Mouse (Mus musculus) urinary bladder, adult 18-20 months (tissue): Measurements from ENCODE around the gene Chac2.
"Not testable (repeated sequence)": the region's sequence is repeated elsewhere in the genome, so short reads cannot be mapped to it uniquely, and the experiment has no call there.

Experiments
- DNase-seq, 2 experiments: peaks; one replicate each; pipeline ENCODE4 v3.0.0; 2022; ENCODE audit warnings: low spot score in 2 of 2, mixed read lengths in 2 of 2

The Chac2 gene

DNA sequence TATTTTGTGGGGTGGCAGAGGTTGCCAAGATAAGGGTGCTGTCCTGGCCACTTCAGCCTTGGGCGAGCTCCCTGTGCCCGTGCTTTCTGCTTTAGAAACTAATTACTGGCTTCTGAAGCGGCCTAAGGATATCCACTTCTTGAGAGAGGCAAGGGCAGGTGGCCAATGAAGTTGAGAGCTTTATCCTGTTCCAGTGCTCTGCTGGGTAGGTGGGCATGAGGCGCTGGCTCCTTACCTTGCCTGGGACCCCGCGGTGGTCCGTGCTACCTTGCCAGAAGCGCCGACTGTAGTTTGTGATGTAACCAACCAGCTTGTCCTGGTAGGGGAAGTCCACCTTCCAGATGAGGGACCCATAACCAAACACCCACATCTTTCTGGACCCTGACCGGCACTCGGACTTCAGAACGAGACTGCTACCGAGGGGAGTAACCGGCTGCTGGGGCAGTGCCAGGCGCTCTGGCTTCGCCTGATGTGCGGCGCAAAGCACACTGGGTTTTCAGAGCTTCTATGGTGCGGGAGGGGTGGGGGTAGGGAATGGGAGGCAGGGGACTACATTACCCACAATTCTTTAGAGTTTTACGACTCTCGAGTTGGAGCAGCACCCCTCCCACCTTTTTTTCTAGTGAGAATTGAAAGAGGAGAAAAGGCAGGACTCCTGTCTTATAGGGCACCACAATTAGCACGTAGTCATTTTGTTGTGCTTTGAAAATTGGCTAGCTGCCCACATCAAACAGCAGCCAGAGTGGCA lies at the start of gene Chac2:
TSS of gene Chac2 (minus strand) at position 474 of the 748 bp plus-strand sequence.
- peak; percentile 76 to 77 for DNase-seq

DNA sequence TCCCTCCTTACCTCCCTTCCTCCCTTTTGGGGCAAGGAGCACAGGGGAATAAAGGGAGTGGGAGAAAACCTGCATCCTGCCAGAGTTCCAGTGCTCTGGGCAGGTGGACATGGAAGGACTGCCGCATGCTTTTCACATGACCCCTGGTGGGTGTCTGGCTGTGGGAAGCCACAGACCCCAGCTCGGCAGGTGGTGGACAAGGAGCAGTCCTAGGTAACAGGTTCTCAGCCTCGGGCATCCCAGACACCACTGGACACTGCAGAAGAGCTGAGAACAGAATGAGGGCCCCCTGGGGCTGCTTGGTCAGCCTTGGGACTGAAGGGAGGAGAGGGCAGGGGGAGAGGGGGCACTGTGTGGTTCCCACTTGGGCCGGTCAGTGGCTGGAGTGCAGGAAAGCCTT lies 48.8 kb upstream of the Chac2 start:
- DNase-seq = no peak

DNA sequence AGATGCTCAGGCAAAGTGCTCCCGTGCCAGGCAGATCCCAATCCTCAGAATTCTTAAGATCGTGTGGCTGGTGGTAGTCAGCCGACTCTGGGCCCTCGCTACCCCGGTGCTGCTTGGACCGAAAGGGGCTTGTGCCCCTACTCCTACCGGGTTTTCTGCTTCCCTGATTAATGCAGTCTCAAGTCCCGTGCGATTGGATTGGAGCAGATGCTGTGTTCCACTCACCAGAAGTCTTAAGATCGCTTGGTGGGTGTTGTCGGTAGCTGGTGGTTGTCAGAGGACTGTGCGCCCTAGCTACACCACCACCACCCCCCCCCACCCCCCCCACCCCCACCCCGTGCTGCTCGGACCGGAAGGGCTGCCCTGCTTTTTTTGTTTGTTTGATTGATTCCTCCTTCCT lies 31.3 kb upstream of the Chac2 start:
- not testable (repeated sequence) for DNase-seq

DNA sequence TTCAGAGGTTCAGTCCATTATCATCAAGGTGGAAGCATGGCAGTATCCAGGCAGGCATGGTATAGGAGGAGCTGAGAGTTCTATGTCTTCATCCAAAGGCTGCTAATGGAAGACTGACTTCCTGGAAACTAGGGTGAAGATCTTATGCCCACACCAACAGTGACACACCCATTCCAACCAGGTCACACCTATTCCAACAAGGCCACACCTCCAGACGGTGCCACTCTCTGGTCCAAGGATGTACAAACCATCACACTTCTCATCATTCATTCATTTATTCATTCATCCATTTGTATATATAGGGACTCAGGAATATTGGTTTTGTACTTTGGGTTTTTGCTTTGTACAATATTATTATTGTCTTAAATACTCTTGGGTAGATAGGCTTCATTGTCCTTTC lies 23.5 kb upstream of the Chac2 start:
- DNase-seq = not testable (repeated sequence)

DNA sequence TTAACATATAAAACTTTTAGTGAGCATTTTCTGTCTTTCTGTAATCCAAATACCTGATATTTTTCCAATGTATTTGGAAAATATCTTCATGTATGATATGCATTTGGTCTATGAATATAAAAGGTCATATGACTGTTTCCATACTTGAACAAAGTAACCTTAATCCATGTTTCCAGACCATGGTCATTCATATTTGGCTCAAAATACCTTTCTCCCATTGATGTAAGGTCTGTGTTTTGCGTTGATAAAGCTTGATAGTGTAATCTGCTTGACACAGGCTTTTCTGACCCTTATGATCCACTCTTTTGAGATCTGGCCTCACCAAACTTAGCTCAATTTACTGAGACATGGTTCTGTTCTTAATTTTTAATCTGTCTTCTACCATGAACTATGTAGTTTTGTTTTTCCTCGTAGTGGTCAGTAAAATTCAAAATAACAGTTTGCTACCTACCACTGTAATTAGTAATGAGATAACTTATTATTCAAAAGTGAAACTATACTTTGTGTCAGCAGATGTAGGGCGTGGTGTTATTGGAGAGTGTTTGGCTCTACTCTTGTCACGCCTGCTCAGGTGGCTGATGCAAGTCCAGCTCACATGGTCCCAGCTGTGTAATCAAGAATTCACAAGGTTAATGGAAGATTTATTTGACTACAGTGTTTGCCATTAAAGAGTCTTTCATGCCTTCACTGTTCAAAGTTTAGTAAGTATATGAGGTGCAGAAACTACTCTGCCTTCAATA lies 15.2 kb upstream of the Chac2 start:
- no peak for DNase-seq

DNA sequence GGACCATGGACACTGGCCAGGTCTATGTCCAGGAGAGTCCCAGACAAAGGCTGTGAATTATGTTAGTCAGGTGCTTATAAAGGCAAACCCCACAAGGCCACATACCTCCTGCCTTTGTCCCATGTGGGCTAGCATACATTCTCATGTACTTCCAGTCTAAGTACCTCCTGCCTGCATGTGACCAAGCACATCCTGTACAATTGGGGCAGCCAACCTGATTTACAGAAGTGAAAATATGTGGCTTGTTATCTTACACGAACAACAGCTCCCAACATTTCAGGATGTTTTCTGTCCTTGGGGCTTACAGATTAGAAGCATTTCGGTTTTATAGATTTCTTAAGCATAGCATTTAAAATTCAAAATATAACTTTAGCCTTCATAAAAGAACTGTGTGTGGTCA lies 13.9 kb upstream of the Chac2 start:
- DNase-seq = no peak

DNA sequence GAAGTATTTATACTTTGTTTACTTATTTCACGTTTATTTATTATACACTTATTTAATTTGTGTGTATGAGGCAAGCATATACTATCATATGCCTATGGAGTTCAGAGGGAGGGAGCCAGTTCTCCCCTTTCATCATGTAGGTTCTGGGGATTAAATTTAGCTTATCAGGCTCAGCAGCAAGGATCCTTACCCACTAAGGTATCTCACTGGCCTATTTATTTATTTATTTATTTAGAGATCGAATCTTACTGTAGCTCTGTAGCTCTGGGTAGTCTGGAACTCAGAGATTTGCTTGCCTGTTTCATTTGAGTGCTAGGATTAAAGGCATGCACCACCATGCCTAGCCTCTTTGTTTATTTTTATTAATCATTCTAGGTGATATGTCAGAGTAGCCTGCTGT lies 12.6 kb upstream of the Chac2 start:
- no peak for DNase-seq

DNA sequence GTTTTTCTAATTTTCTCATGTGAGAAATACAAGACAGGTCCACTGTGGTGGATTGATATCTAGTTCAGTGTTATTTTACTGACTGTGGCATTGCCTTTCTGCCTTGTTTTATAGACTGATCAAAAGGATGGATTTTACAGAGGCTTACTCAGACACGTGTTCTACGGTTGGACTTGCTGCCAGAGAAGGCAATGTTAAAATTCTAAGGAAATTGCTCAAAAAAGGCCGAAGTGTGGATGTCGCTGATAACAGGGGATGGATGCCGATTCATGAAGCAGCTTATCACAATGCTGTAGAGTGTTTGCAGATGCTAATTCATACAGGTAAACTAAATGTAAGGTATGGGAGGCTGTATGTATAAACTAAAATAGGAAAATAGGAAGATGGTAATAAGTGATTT lies 12.0 kb upstream of the Chac2 start:
- DNase-seq = no peak

DNA sequence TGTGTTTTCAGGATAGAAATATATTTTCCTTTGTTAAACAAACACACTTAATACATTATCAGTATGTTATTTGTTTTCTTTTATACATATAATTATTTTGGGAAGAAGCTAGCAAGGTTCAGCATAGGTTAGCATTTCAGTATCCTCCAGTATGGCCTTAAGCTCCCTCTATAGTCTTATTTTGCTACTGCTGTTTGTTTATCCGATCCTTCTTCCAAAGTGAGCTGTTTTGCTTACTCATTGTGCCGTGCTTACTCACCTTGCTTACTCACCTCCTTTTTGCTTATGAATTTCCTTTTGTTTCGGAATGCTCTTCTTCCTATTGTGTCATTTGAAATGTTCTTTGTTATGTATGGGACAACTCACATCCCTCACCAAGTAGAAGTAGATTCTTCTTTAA lies 10.5 kb upstream of the Chac2 start:
- no peak for DNase-seq

DNA sequence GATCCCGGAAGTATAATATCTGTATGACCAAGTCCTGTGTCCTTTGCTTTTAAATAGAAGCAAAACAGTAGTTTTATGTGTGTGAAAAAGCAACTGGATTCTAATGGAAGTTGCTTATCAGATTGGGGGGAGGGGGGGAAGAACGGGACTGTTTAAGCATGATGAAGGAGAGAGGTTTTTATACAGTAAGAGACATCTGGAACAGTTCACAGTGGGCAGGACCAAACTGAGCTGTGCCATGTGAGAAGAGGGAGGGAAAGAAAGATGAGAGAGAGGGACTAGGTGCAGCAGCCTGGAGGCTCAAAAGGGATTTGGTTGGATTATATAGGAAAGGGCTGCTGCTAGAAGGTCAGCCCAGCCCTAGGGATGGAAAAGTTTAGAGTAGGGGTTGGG lies 471 bp upstream of the Chac2 start:
- DNase-seq = no peak

DNA sequence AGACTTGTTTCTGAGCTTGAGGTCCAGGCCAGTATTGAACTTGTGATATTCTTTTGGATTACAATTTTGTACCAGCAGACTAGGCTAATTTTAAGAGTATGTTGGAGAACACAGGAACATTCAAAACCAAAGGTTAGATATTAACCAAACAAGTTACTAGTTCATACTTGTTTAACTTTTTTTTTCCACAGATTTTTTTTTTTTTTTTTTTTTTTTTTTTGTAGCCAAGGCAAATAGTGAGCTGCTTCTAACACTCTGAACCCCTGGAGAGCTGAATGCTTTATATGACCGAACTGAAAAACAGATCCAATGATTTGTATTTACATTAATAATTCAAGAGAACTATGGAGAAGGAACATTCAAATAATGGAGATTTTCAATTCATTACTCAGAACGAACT lies 913 bp downstream of the Chac2 start:
- DNase-seq = no peak

DNA sequence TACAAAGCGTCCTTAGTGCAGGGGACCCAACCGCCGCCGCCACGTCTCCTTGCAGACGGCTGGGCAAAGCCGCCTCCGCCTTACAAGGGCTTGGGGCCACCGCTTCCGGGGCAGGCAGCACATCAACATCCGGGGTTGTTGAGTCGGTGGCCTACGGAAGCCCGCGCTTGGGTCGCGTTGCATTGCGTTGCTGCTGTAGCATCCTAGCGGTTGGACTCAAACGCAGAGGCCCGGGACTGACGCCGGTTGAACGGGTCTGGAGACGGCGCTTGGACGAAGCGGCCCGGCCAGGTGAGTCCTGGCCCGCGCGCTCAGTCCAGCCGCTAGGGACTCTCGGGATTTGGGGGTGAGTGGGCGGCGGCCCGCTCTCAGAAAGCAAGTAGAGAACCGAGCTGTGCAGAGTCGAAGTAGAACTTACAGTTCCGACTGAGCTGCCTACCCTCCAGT lies 31.8 kb downstream of the Chac2 start, which contains the start of gene Erlec1:
TSS of gene Erlec1 (minus strand) at position 57 of the 447 bp plus-strand sequence.
- DNase-seq = peak; percentile 64 to 76

DNA sequence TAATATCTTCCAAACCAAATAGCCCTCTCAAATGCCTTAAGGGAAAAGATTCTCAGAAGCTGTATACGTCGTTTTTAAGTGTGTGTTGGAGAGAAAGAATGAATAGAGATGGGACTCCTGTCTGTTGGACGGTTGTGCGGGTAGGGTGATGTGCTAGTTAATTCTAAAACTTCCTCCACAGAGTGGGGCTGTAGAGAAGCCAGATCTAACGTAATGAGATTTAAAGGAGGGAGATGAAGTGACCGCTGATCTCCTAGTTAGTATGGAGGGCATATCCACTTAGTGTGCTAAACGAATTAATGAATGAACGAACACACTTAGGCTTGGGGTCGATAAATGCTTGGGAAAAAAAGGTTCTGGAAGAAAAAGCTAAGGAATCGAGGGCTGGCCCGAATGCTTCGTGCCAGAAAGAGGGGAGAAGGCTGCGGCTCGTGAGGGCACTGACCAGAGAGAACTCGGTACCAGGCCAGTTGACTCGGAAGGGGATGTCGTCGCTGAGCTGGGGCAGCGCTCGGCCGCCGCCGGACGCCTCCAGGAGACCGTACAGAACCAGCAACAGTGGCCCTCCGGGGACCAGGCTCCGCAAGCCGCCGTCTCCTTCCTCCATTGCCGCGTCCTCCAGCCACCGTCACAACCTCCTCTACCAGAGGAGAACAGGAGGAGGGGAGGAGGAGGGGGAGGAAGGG lies 32.5 kb downstream of the Chac2 start:
- DNase-seq = peak; percentile 17 to 47

DNA sequence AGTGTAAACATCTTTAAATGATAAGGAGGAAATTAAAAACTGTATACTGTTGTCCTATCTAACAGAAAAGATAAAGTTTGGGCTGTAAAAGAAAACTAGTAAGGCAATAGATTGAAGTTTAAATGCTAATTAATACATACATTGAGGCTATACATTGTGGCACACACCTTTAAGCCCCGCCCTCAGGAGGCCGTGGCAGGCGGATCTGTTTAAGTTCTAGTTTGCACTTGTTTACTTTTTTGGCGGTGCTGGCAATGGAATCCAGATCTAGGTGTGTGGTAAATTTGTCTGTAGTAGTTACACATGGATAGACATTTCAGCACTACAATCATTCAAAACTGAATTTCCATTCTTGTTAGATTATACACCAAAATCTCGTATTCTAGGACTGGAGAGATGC lies 33.3 kb downstream of the Chac2 start:
- peak in 1 of 2 experiments; percentile 1 for DNase-seq

DNA sequence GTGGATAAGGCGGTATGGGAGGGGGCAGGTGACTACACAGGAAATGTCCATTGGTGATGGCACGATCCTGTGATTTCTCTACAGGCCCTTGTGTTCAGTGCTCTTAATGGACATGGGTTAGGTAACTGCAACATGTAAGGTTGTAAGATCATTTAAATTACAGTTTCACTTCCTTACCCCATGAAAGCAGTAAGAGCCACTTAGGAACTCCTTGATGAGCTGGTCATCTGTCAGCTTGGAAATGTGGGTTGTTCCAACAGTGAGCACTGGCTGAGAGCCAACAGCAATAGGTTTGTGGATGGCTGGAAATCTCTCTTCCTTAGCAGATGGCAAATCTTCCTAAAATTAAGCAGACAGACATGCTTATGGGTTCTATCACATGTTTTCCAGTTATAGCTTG lies 42.6 kb downstream of the Chac2 start:
- no peak for DNase-seq

DNA sequence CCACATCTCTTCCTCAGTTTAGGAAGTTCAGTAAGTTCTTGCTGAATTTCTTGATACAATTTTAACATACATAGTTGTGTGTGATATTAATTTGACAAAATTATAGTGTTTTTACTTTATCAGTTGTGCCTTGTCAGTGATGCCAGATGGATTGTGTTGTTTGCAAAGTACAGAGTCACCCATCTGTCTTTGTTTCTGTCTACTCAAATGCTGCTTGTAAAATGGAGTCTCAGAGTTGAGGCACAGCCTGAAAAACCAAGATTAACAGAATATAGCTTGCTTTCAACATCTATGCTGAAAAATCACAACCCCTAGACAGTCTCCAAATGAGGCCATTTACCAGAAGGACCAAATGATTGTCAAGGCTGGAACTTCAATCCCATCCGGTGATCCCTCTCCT lies 57.7 kb downstream of the Chac2 start:
- no peak for DNase-seq

DNA sequence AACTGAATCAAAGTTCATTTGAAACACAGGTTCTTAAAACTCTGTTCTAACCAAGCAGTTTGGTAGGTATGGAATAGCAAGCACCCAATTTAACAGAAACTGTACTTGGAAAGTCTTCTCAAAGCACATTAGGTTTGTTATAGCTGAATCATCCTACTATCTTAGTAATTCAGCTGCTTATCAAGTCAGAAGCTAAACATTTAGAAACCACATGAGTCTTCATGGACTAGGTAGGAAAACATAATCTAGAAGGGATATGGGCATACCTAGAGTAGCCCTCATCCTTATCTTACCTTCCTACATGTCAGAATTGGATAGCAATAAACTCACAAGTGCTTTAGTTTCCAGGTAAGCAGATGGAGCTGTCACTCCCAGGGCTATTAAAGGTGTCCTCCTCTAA lies 58.1 kb downstream of the Chac2 start:
- DNase-seq = no peak
